Mouse (Mus musculus) bone marrow macrophage, adult 2 months (primary cell): Measurements from ENCODE around the gene Cd34. TPM values are rescaled to one million over a fixed set of nuclear protein-coding genes. Genes with fewer than 3 reads are reported as not detected.

Experiments
- H3K27ac ChIP-seq: 2 replicates; pipeline ENCODE4 v1.5.1; 2012; ENCODE audit warnings: low read depth, low read length; ENCODE audit not compliant: insufficient read depth
- H3K4me1 ChIP-seq: 2 replicates; pipeline ENCODE4 v1.6.1; 2012; ENCODE audit warnings: low read length; ENCODE audit not compliant: control insufficient read depth, insufficient read depth
- H3K4me3 ChIP-seq: 2 replicates; pipeline ENCODE4 v1.5.1; 2012; ENCODE audit warnings: mild to moderate bottlenecking, low read length, moderate library complexity; ENCODE audit not compliant: insufficient read depth
- CTCF ChIP-seq: IDR thresholded peaks from 2 replicates; pipeline ENCODE4 v1.5.1; 2012; ENCODE audit warnings: low read depth, mild to moderate bottlenecking, low read length, moderate library complexity
- POLR2A ChIP-seq: IDR thresholded peaks from 2 replicates; pipeline ENCODE4 v1.6.1; 2012; ENCODE audit warnings: mild to moderate bottlenecking, low read depth, low read length, borderline replicate concordance
- polyA plus RNA-seq: library from polyadenylated mRNA; stranded (reverse); fragments of >200 nt; gene quantifications from 2 replicates; pipeline ENCODE4 v1.2.4, GENCODE M21; 2012; ENCODE audit not compliant: missing spikeins, insufficient read depth, insufficient read length

Gene Cd34
- polyA plus RNA-seq: 0.23 TPM in 1 of 2 replicates, not detected in the other

- no peak within 1 kb of the TSS for H3K27ac ChIP-seq
- H3K4me1 ChIP-seq: no peaks in the 10 kb centered on the region
- TF ChIP-seq CTCF (no peak), POLR2A (no peak)
- H3K4me3 ChIP-seq: peak within 1 kb of the TSS; percentile 37
These were observed at the start of gene Cd34 for GRCm38 (mm10) chr1:194938715-194939114. Gene Cd34 (plus strand): TSS chr1:194938819.

GRCm38 (mm10) chr1:194894513-194894912 is 44.1 kb upstream of the Cd34 start:
- Histone ChIP-seq H3K4me1 (no peaks in the 10 kb centered on the region), H3K4me3 (no peak overlapping the region), H3K27ac (no peak overlapping the region)
- TF ChIP-seq POLR2A: no peak
- no peak for TF ChIP-seq CTCF

- Histone ChIP-seq H3K27ac (no peak overlapping the region), H3K4me1 (no peaks in the 10 kb centered on the region), H3K4me3 (no peak overlapping the region)
- TF ChIP-seq CTCF (no peak), POLR2A (no peak)
These were observed 43.3 kb upstream of the Cd34 start for GRCm38 (mm10) chr1:194895287-194895686.

GRCm38 (mm10) chr1:194901075-194901474 is 37.5 kb upstream of the Cd34 start:
- H3K4me3 ChIP-seq: no peak overlapping the region
- TF ChIP-seq CTCF: no peak
- TF ChIP-seq POLR2A: no peak

GRCm38 (mm10) chr1:194901826-194902225 is 36.8 kb upstream of the Cd34 start:
- no peak overlapping the region for H3K27ac ChIP-seq
- no peak for TF ChIP-seq CTCF
- no peaks in the 10 kb centered on the region for H3K4me1 ChIP-seq

More at GRCm38 (mm10) chr1:194901075-194901474, 37.5 kb upstream of the Cd34 start:
- Histone ChIP-seq H3K4me1 (no peaks in the 10 kb centered on the region), H3K27ac (no peak overlapping the region)

GRCm38 (mm10) chr1:194908956-194909355 is 29.7 kb upstream of the Cd34 start:
- H3K4me3 ChIP-seq: no peak overlapping the region
- TF ChIP-seq CTCF: no peak
- no peak for TF ChIP-seq POLR2A
- no peaks in the 10 kb centered on the region for H3K4me1 ChIP-seq
- H3K27ac ChIP-seq: no peak overlapping the region

More at GRCm38 (mm10) chr1:194901826-194902225, 36.8 kb upstream of the Cd34 start:
- H3K4me3 ChIP-seq: no peak overlapping the region

GRCm38 (mm10) chr1:194925753-194926350 is 12.8 kb upstream of the Cd34 start:
- no peak overlapping the region for H3K27ac ChIP-seq

GRCm38 (mm10) chr1:194927887-194928286 is 10.7 kb upstream of the Cd34 start:
- TF ChIP-seq POLR2A (no peak), CTCF (no peak)
- Histone ChIP-seq H3K27ac (no peak overlapping the region), H3K4me3 (no peak overlapping the region), H3K4me1 (peaks cover 6% of the 10 kb centered on the region; the same call in 1 of the 2 replicates)

More at GRCm38 (mm10) chr1:194925753-194926350, 12.8 kb upstream of the Cd34 start:
- H3K4me3 ChIP-seq: no peak overlapping the region
- no peak for TF ChIP-seq POLR2A
- no peak for TF ChIP-seq CTCF
- peaks cover 6% of the 10 kb centered on the region; the same call in 1 of the 2 replicates for H3K4me1 ChIP-seq

- Histone ChIP-seq H3K27ac (no peak overlapping the region), H3K4me1 (peaks cover 6% of the 10 kb centered on the region; the same call in 1 of the 2 replicates), H3K4me3 (no peak overlapping the region)
- no peak for TF ChIP-seq POLR2A
These were observed 9.2 kb upstream of the Cd34 start for GRCm38 (mm10) chr1:194929275-194929971.

GRCm38 (mm10) chr1:194929972-194930355 is 8.7 kb upstream of the Cd34 start:
- TF ChIP-seq CTCF (no peak), POLR2A (no peak)
- H3K4me3 ChIP-seq: no peak overlapping the region
- H3K4me1 ChIP-seq: peaks cover 6% of the 10 kb centered on the region; the same call in 1 of the 2 replicates
- no peak overlapping the region for H3K27ac ChIP-seq
